Mouse (Mus musculus): Measurements from ENCODE around the gene Dop1b.

The Dop1b gene

GRCm38 (mm10) chr16:93712189-93712885 lies 633 bp downstream of the Dop1b start:
- intact Hi-C loops (cut with DNase I), result no loop called here

GRCm38 (mm10) chr16:93712966-93713365 lies 1.3 kb downstream of the Dop1b start:
- intact Hi-C loops (cut with DNase I), result no loop called here

DNA sequence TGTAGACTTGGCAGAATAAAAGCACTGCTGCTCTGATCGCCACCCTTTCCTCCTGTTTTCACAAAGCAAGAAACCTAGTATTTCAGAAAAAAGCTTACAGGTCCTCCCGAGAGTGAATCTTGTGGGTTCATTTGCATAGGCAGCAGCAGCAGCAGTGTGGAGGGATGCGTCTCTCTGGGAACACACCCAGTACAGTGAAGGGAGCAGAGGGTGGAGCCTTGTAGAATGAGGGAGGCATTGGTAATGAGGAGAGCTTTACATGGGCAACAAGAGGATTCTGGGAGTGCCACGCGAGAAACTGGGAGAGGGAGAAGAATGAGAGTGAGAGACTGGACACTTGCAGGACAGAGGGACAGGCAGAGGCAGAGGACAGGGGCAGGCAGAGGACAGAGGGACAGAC lies 2.7 kb downstream of the Dop1b start:
- intact Hi-C loops (cut with DNase I), result no loop called here

DNA sequence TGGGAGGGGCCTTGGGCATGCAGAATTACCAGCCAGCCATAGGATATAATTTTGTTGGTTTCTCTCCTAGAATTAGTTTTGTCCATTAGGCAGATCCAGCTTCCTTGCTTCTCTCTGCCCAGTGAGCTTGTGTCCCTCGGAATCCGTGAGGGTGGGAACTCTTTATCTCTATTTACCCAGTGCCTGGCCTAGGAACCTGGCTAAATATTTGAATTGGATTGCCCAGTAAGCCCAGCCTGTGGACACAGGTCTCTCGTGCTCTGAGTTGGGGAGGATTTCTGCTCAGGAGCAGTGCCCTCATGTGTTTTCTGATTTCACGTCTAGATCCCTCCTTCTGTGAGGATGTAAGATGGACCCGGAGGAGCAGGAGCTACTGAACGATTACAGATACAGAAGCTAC lies 4.1 kb downstream of the Dop1b start:
- intact Hi-C loops (cut with DNase I), result no loop called here

GRCm38 (mm10) chr16:93717299-93717703 lies 5.6 kb downstream of the Dop1b start:
- intact Hi-C loops (cut with DNase I), result no loop called here

DNA sequence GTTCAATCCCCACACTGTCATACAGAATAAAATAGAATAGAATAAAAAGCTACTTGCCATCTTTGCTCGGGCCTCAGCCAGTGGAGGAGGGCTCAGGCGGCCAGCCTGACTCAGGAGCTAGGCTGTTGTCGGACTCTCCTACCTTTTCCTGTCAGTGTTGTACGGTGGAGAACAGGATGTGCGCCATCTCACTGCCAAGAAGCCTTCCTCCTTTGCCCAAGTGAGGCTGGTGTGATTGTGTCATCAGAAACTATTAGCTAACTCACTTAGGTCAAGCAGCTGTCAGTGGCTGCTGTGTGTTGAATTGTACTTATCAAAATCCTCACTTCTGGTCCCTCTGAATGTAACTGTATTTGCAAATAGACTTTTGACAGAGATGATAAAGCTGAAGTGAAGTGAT lies 10.1 kb downstream of the Dop1b start:
- intact Hi-C loops (cut with DNase I), result no loop called here

- intact Hi-C loops (cut with DNase I), result no loop called here
Observed at GRCm38 (mm10) chr16:93722476-93722875, 10.8 kb downstream of the Dop1b start.

GRCm38 (mm10) chr16:93725417-93726144 lies 13.9 kb downstream of the Dop1b start:
- intact Hi-C loops (cut with DNase I), result no loop called here

DNA sequence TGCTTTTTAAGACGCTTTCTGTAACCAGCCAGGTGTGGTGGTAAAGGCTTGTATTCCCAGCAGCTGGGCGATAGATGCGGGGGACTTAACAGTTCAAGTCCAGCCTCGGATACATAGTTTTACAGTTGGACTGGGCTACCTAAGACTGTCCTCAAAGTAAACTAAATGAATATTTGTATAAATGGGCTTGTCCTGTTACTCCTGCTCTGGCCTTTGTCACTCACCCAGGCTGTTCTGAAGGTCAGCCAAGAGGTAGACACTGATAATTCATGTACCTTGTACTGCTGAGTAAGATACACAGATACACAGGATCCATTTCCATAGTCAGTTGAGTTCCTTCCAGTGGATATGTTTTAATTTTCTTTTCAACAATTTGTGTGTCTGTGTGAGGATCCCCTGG lies 14.5 kb downstream of the Dop1b start:
- intact Hi-C loops (cut with DNase I), result no loop called here

GRCm38 (mm10) chr16:93728676-93729075 lies 17.0 kb downstream of the Dop1b start:
- intact Hi-C loops (cut with DNase I), result no loop called here

GRCm38 (mm10) chr16:93729801-93730721 lies 18.4 kb downstream of the Dop1b start:
- intact Hi-C loops (cut with DNase I), result no loop called here

- intact Hi-C loops (cut with DNase I), result no loop called here
Observed at GRCm38 (mm10) chr16:93731310-93731709, 19.6 kb downstream of the Dop1b start.

DNA sequence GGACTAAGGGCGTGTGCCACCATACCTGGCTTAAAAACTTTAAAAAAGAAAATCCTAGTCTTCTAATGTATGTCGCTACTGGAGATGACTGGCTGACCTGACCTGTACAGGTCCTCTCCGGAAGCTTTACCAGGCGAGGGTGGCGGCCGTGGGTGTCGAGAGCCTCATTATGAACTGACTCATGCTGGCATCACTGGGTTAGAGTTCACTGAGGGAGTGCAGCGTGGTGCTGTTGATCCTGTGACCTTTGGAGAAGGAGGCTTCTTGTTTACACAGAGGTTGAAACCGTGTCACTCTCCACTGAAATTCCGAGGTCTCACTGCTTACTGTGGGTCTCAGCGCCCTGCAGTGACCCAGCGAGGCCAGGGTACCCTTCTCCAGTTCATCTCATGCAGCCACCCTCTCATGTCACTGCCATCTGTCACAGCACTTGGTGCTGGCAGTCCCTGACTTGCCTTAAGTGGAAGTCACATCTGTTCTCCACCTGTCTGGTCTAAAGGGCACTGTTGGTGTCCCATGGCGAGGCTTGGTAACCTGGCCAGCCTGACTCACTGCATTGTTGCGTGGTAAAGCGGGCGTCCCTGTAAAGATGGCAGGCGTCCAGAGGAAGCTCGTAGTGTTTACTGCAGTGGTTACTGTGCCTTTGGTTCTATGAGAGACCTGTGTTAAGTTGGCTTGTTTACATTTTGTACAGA lies 21.3 kb downstream of the Dop1b start:
- intact Hi-C loops (cut with DNase I), result no loop called here

DNA sequence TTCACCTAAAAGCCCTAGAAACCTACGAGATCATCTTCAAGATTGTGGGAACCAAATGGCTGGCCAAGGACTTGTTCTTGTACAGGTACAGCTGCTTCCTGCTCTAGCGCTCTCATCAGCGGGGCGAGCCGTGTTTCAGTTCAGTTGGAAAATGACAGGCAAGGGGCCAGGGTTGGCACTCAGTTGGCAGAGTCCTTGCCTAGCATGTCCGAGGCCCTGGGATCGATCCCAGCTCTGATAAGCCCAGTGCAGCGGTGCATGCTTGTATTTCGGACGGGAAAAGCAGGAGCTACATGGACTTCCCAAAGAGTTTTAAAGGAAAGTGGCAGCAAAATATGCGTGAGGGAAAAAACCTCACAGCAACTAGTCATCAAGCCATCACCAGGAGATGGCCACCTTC lies 27.5 kb downstream of the Dop1b start:
- intact Hi-C loops (cut with DNase I), result no loop called here

DNA sequence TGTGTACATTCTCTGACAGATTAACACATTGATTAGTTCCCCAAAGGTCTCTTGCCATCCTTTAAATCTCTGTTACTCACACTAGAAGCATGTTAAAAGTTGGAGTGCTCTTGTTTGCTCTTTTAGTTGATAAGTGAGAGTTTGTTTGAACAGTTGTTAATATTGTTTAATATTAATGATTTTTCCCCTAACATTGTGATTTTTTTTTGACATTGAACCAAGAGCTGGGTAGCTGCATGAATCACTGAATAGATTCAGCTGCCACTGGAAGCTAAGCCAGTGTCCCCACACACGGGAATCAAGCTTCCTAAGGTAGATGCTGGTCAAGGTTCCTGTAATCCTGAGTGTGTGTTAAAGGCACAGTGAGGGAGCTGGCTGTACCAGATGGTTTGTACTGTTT lies 31.2 kb downstream of the Dop1b start:
- intact Hi-C loops (cut with DNase I), result no loop called here

DNA sequence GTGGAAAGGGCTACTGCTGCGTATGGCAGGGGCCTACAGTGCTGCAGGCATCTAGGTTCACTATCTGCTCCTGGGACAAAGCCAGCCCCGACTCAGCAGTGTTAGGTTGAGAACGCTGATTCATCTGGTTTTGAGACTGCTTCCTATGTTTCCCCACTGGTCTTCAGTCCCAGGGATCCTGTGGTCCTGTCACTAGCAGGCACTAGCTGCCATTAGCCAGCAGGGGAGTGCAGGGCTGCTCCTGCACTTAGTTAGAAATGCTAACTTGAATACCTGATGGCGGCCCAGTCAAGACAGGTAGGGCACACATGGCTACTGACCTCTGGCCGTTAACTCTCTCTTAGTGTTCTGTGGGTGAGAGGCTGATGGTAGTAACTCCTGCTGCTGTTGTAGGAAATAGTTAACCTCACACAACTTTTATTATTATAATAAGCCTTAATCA lies 32.4 kb downstream of the Dop1b start:
- intact Hi-C loops (cut with DNase I), result no loop called here

- intact Hi-C loops (cut with DNase I), result no loop called here
Observed at GRCm38 (mm10) chr16:93744804-93745340, 33.2 kb downstream of the Dop1b start.

GRCm38 (mm10) chr16:93746397-93746796 lies 34.7 kb downstream of the Dop1b start:
- intact Hi-C loops (cut with DNase I), result no loop called here

DNA sequence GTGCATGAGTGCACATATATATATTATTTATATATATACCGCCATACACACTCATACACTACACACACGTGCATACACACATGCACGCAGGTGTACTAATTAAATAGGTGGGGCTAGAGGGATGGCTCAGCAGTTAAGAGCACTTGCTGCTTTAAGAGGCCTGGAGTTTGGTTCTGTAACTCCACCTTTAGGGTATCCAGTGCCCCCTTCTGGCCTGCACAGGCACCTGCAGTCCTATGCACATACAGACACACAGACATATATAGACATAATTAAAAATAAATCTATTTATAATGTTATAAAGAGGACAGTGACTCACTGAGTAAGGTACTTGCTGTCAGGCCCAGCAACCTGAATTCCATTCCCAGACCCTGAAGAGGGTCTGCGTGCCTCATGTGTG lies 35.3 kb downstream of the Dop1b start:
- intact Hi-C loops (cut with DNase I), result no loop called here

DNA sequence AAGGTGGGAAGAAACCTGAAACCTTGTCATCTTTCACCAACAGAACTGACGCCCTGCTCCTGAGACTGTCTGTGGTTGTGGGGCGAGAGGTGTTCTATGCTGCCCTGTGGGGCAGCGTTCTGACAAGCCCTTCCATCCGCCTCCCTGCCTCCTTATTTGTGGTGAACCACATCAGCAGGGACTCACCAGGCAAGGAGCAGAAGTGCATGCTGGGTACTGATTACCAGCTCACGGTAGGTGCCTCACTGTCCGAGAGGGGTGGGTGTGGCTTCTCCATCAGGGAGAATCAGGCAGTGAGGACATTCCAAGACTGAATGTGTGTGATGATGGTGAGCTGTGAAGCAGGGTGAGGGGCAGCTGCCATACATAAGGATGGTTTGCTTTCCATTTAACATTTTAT lies 35.7 kb downstream of the Dop1b start:
- intact Hi-C loops (cut with DNase I), result no loop called here

All from adrenal gland (tissue).